Mouse (Mus musculus) adrenal gland, adult 10 weeks (tissue): ENCODE results near the gene Pmm2. TPM values are rescaled to one million over a fixed set of nuclear protein-coding genes. Genes with fewer than 3 reads are reported as not detected.

Experiments used
- polyA plus RNA-seq: library from polyadenylated mRNA; stranded (reverse); fragments of 350-450 nt; fragmentation: Illumina TruSeq; extraction: RNeasy Lipid Tissue Mini Kit (QIAGEN cat#74804); gene quantifications from one replicate; pipeline ENCODE4 v1.2.3, GENCODE M21; 2014; ENCODE audit warnings: low read depth, low replicate concordance

The Pmm2 gene
- 156 TPM for polyA plus RNA-seq

GRCm38 (mm10) chr16:8637217-8638051 is at the start of gene Pmm2, which contains the start of gene Tmem186:
TSS of gene Pmm2 (plus strand) at chr16:8637674.
TSS of gene Tmem186 (minus strand) at chr16:8637712.

GRCm38 (mm10) chr16:8671551-8672349 is 34.3 kb downstream of the Pmm2 start, which contains the start of gene Carhsp1:
TSS of gene Carhsp1 (minus strand) at chr16:8672155.

DNA sequence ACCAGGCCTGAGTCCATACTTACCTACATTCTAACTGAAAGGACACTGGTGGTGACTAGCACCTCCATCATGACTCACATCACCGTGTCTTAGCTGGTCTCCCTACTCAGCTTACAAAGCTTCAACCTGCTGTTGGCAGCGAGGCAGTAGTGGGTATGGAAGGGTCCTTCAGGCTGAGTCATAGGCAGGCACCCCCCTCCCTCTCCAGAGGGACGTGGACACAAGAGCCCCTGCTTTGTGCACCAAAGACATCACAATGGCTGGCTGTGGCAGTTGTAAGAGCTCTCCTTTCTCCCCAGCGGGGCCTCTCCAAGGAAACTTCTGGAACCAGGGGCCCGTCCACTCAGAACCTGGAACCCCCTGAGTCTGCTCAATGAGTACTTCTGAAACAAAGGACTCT is 43.0 kb downstream of the Pmm2 start, which contains the start of gene Gm5767:
Gene Gm5767 (plus strand): TSS at position 301 of the 400 bp plus-strand sequence.

Other genes starting within 250 kb of the Pmm2 start
- gene Tmem114, start 212.5 kb upstream of the Pmm2 start, polyA plus RNA-seq = not detected
- gene Mettl22, start 166.9 kb upstream of the Pmm2 start, polyA plus RNA-seq = 2.2 TPM
- 86.1 TPM for gene Abat, start 124.2 kb upstream of the Pmm2 start, polyA plus RNA-seq
- gene Tmem186, start within 50 bp of the Pmm2 start, polyA plus RNA-seq = 14.5 TPM
- 57.9 TPM for gene Carhsp1, start 34.5 kb downstream of the Pmm2 start, polyA plus RNA-seq
- not detected for gene Gm5767, start 43.1 kb downstream of the Pmm2 start, polyA plus RNA-seq
- gene Usp7, start 154.6 kb downstream of the Pmm2 start, polyA plus RNA-seq = 254 TPM
- gene 1810013L24Rik, start 192.4 kb downstream of the Pmm2 start, polyA plus RNA-seq = 169 TPM